Mouse (Mus musculus) heart, adult 9 months (tissue): Measurements from ENCODE around the gene Aplp2.
"Not testable (repeated sequence)": the region's sequence is repeated elsewhere in the genome, so short reads cannot be mapped to it uniquely, and the experiment has no call there.

Source experiments
- DNase-seq, 2 experiments: peaks; one replicate each; pipeline ENCODE4 v3.0.0; 2022; ENCODE audit warnings: low spot score in 2 of 2

Aplp2 gene

GRCm38 (mm10) chr9:31177692-31178091 is 33.9 kb downstream of the Aplp2 start:
- DNase-seq, result no peak

- peak; percentile 82 to 91 for DNase-seq
Observed at GRCm38 (mm10) chr9:31176379-31177130, 35.1 kb downstream of the Aplp2 start.

GRCm38 (mm10) chr9:31175978-31176377 is 35.6 kb downstream of the Aplp2 start:
- no peak for DNase-seq

- no peak for DNase-seq
Observed at GRCm38 (mm10) chr9:31175346-31175745, 36.3 kb downstream of the Aplp2 start.

- DNase-seq, result peak in 1 of 2 experiments; percentile 28
Observed at GRCm38 (mm10) chr9:31168356-31169093, 43.1 kb downstream of the Aplp2 start.

GRCm38 (mm10) chr9:31167305-31167704 is 44.3 kb downstream of the Aplp2 start:
- no peak for DNase-seq

- DNase-seq, result not testable (repeated sequence)
Observed at GRCm38 (mm10) chr9:31165505-31165904, 46.1 kb downstream of the Aplp2 start.

- peak in 1 of 2 experiments; percentile 32 for DNase-seq
Observed at GRCm38 (mm10) chr9:31163327-31163726, 48.3 kb downstream of the Aplp2 start.

GRCm38 (mm10) chr9:31162911-31163310 is 48.7 kb downstream of the Aplp2 start:
- DNase-seq, result no peak

GRCm38 (mm10) chr9:31159910-31160309 is 51.7 kb downstream of the Aplp2 start:
- no peak for DNase-seq

GRCm38 (mm10) chr9:31156594-31156993 is 55.0 kb downstream of the Aplp2 start:
- DNase-seq, result no peak

GRCm38 (mm10) chr9:31151050-31151449 is 60.6 kb downstream of the Aplp2 start:
- no peak for DNase-seq

GRCm38 (mm10) chr9:31148135-31148534 is 63.5 kb downstream of the Aplp2 start:
- DNase-seq, result no peak

GRCm38 (mm10) chr9:31145272-31145925 is 66.2 kb downstream of the Aplp2 start:
- no peak for DNase-seq

GRCm38 (mm10) chr9:31142924-31143323 is 68.7 kb downstream of the Aplp2 start:
- DNase-seq, result no peak

GRCm38 (mm10) chr9:31133131-31133530 is 78.5 kb downstream of the Aplp2 start:
- no peak for DNase-seq

- DNase-seq, result no peak
Observed at GRCm38 (mm10) chr9:31131205-31131968, 80.2 kb downstream of the Aplp2 start, which contains the start of gene St14. St14 (minus strand) TSS chr9:31131853.

GRCm38 (mm10) chr9:31130357-31131204 is 81.0 kb downstream of the Aplp2 start:
- no peak for DNase-seq

GRCm38 (mm10) chr9:31129956-31130355 is 81.7 kb downstream of the Aplp2 start:
- no peak for DNase-seq

GRCm38 (mm10) chr9:31127876-31128465 is 83.6 kb downstream of the Aplp2 start:
- DNase-seq, result no peak
